Mouse (Mus musculus): Measurements from ENCODE around the gene Tac4. TPM values are rescaled to one million over a fixed set of nuclear protein-coding genes. Genes with fewer than 3 reads are reported as not detected.

Gene Tac4
- total RNA-seq (2021), result not detected
- long read RNA-seq, experiment 1, result 0 reads
- long read RNA-seq, experiment 2, result 0 reads

DNA sequence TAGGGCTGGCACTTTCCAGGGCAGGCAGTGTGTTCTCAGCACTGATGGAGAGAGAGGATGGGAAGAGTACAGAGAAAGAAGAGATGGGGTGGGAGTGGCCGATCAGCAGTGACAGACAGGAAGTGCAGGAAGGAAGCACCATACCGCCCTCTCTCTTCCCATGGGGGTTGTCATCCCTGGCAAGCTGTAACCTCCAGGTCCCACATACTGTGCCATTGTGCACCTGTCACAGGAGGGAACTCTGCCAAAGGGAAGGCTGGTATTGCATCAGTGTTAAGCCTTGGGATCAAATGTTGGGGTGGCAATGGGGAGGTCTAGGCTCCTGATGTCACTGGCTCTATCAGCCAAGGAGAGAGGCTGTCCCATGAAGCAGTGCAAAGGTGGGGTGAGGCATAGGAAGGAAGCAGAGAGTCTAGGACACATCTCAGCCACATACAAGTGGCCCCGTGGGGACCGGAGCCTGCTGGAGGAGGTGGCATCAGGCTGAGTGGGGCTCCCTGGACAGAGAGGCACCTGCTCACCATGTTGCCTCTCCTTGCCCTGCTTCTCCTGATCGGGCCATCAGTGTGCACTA, at the start of gene Tac4:
TSS of gene Tac4 (plus strand) at position 352 of the 574 bp plus-strand sequence.
- intact Hi-C loops (cut with DNase I), result no loop called here
- no peak for DNase-seq (ENCODE audit: low spot score in 2 of 2)

DNA sequence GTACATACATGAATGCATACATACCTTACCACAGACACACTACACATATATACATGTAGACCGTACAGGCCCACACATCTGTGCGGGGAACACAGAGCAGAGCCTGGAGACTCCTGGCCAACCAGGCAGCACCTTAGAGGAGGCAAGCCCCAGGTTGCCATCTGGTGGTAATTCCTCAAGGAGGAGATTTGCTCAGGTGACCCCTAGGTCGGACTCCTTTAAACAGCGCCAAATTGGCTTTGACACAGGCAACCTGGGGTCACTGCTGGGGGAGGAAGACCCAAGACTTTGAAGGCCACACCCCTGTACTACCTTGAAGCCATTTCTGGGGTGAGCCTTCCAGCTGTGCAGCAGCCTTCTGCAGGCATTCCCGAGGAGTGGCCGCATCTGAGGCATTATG, 47.7 kb upstream of the Tac4 start:
- intact Hi-C loops (cut with DNase I), result no loop called here
- no peak for DNase-seq (ENCODE audit: low spot score in 2 of 2)

DNA sequence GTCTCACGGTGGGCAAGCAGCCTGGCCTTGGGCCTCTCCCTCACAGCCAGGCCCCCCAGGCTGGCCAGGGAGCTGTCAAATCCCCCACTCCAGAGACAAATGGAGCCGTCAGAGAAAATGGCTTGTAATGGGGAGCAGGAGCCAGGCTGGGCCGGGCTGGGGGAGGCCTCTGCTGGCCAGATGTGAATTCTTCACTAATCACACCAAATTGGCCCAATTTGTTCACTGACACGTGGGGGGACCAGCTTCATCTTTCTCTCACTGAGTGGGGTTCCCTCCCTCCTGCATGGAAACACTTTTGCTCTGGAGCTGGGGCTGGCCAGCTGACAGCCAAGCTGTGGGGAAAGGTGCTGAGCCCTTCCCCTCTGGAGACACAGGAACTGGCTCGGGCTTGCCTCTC, 47.0 kb upstream of the Tac4 start:
- intact Hi-C loops (cut with DNase I), result no loop called here
- no peak for DNase-seq (ENCODE audit: low spot score in 2 of 2)

DNA sequence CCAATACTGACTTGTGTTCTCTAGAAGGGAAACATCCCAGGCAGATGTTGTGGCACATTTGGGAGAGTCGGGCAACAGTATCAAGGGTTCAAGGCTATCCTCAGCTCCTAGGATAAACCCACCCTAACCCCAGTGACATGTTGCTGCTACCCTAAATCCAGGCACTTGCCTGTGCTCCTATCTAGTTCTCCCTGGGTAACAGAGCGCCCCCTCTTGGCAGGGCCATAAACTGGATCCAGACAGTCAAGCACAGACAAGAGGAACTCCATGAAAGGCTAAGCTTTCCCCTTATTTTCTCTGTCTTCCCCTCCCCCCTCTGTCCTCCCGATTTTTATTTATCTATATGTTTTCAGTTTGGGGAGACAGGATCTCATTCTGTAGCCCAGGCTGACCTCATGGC, 45.1 kb upstream of the Tac4 start:
- DNase-seq (ENCODE audit: low spot score in 2 of 2), result no peak
- intact Hi-C loops (cut with DNase I), result no loop called here

DNA sequence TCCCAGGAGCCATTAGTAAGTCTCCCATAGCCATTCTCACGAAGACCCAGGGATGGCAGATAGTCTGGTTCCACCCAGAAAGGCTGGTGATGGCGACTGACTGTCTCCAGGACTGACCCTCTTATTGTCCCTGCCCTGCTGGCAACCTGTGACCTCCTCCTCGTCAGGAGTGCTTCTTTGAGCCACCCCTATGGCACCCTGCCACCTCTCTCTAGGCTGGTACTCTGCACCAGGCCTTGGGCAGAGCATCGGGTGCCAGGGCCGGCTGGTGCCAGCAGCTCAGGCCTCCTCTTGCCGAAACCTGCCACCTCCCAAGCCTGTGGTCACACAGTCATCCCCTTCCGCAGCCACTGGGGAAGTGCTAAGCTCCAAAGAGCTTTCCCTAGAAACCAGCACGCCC, 42.2 kb upstream of the Tac4 start:
- intact Hi-C loops (cut with DNase I), result no loop called here
- no peak for DNase-seq (ENCODE audit: low spot score in 2 of 2)

DNA sequence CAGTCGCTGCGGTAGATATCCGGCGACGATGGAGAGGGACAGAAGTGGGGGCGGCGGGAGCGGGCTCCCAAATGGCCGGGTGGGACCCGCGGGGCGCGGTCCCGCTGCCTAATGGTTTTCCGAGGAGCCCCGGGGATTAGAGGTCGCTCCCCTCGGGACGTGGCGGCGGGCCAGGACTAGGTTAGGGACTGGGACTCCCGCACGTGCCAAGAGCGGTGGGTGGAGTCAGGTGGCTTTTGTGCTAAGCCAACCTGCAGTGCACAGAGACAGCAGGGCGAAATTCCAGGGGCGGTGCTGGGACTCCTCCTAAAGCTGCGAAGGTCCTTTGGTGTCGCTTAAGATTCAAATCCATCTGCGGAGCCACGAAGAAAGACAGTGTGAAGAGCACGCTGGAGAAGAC, 37.9 kb upstream of the Tac4 start:
- DNase-seq (ENCODE audit: low spot score in 2 of 2), result no peak
- intact Hi-C loops (cut with DNase I), result no loop called here

DNA sequence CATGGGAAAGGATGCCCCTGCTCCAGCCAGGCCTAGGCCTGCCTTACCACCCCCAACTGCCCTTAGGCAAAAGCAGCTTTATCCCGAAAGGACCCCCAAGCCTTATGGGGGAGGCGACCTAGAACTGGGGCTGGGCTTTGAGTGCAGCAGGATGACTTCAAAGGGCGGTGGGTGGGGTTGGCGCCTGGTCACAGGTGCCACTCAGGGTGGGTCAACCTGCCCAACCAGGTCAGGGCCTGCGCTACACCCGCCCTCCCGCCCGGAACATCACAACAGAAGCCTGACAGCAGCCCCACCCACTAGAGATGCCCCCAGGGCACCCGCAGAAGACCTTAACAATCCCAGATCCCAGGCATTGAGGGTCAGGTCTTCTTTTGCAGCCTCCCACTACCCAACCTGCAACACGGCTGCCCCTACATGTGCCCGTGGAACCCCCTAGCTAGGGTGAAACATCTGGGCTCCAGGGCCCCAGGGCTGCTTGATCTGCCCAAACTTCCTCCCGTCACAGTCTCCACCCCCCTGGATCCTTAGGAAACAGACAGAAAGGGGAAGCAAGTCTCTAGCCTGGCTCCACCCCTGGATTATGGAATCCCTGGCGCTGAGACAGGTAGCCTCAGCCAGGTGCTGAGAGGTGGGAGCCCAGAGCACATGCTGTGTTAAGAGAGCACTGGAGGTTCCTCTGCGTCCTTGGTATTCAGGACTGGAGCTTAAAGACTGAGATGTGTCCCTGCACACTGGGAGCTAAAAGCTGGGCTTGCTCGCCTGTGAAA, 37.0 kb upstream of the Tac4 start:
- no peak for DNase-seq (ENCODE audit: low spot score in 2 of 2)
- intact Hi-C loops (cut with DNase I), result no loop called here

DNA sequence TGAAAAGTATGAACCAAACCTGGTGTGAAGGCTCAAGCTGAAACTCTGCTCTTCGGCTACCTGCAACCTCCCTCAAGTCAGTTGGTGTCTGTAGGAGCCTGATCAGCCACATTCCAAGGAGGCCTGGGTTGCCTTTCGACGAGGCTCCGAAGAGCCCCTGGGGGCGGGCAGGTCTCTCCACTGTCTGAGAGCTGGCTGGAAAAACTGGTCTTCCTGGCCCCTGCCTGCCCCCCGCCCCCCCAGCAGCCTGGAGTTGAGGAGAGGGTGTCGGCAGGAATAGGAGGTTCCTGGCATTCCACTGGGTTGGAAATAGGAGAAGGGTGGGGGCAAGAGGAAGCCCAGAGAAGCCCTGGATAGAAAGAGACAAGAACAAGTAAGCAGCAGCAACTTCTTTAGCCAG, 35.9 kb upstream of the Tac4 start:
- no peak for DNase-seq (ENCODE audit: low spot score in 2 of 2)
- intact Hi-C loops (cut with DNase I), result no loop called here

DNA sequence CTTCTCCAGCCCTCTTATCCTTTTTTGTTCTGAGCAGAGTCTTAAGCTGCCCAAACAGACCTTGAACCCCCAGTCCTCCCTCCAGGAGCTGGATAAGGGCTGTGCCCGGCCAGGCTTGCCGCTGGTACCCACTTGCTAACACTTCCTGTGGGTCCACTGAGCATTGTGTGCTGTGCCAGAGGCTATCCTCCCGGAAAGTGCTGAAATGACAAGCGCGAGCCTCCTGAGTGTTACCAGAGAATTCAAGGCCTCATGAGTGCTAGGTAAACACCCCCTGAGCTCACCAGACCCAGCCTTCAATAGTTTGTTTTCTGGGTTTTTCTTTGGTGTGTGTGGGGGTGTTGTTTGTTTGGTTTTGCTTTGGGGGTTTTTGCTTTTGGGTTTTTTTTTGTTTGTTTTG, 33.9 kb upstream of the Tac4 start:
- intact Hi-C loops (cut with DNase I), result no loop called here
- DNase-seq (ENCODE audit: low spot score in 2 of 2), result no peak

DNA sequence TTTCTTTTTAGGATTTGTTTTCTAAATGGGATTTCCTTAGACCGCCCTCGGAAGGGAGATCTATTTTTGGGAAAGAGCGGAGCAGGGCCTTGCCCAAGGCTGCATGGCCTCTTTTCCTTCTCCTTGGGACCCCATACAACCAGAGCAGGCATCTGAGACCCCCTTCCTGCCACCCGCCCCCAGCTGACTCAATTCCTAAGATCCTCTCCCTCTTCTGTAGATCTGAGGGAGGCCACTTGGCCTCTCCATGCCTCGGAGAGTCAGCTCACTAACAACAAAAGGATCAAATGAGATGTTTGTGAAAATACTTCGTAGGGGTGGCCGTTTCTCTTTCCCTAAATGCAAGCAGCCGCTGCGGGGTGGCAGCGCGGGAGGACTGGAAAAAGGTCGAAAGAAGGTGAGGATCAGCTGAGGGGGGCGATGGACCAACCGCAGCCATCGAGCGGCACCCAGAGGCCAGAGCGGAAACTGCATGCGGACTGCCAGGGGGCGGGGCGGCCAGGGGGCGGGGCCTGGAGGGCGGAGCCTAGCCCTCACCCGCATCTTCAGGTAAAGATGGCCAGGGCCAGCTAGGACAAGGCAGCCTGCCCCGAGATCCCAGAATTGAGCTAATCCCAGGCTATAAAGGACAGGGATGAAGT, 29.5 kb upstream of the Tac4 start:
- DNase-seq (ENCODE audit: low spot score in 2 of 2), result peak; percentile 53 to 77
- intact Hi-C loops (cut with DNase I), result loop anchor here (1.0 to 5.0 kb wide), 2 partner anchors 115 to 185 kb away; no protein-coding TSS in a partner anchor

DNA sequence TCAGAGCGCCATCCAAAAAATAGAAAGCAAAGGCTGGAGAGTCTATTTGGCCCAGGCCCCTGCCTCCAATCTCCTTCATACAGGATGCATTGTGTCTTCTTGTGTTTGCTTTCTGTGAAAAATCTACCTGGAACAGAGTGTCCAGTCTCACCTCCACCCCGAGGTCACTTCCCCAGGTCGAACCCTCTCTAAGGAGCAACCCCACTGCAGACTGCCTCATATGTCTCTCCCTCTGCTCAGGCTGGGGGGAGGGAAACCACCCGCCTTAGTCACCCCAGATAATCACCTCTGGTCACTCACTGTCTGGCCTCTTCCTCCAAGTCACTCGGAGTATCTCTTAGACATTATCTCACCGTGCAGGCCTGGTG, 29.0 kb upstream of the Tac4 start:
- intact Hi-C loops (cut with DNase I), result loop anchor here (1.0 to 5.0 kb wide), 2 partner anchors 115 to 185 kb away; no protein-coding TSS in a partner anchor
- no peak for DNase-seq (ENCODE audit: low spot score in 2 of 2)

DNA sequence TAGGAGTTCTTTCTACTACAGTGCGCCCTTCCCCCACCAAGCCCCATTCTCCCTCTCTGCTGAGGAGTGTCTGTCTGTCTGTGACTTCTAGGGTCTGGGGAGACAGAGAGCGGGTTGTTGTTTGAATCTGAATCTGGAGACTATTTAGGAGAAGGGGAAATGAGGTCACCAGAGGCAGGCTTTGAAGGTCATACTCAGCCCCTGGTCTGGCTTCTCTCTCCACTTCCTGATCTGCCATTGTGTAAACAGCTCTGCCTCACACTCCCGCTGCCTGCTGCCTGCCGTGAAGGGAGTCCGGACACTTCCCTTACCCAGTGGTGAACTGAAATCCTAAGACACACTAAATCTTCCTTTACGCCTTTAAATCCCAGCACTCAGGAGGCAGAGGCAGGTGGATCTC, 22.9 kb upstream of the Tac4 start:
- DNase-seq (ENCODE audit: low spot score in 2 of 2), result no peak
- intact Hi-C loops (cut with DNase I), result no loop called here

DNA sequence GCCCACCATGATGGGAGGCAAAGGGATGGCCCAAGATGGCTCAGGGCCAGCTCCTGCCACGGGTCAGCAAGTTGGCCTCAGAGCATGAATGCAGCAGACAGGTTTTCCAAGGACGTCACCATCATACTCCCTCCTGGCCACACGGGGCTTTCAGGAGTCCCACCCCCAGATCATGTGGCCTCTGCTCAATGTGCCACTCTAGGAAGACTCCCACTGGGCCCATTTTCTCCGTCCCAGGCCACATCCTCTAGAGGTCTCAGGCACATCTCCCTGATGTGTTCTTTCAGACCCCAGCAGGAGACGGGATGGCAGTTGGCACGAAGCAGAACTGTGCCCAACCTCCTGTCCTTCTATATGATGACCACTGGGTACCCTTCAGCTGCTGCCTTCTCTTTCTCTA, 18.7 kb upstream of the Tac4 start:
- DNase-seq (ENCODE audit: low spot score in 2 of 2), result no peak
- intact Hi-C loops (cut with DNase I), result no loop called here

DNA sequence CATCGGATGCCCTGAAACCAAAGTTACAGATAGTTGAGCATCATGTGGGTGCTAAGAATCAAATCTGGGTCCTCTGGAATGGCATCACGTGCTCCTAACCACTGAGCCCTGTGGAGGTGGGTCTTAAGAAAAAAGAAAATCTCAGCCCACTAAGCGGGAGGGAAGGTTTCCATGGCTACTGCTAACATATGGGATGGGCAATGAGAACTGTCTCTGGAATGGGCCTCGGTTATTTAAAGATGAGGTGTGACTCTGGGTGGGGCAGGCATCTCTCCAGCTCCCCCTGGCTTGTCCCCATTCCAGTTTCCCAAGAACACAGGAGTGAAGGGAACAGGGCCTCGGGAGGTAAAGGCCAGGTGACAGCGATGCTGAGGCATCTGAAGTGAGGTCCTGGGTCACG, 15.9 kb upstream of the Tac4 start:
- peak in 1 of 2 experiments; percentile 17 for DNase-seq (ENCODE audit: low spot score in 2 of 2)
- intact Hi-C loops (cut with DNase I), result no loop called here

DNA sequence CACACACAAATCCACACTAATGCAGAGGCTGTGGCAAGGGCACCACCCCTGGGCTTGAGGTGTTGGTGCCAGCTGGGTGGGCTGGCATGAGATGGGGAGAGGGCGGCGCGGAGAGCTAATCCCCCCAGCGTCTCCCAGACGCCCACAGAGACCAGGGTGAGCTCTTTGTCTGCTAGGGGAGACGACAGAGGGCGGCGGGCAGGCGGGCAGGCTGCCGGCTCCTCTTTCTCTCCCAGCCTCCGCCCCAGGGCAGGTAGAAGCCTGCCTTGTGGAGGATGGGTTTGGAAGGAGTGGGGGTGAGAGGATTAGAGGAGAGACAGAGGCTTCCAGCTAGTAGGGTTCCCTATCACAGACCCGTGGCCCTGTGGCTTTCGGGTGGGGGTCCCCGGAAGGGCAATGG, 14.3 kb upstream of the Tac4 start:
- intact Hi-C loops (cut with DNase I), result no loop called here
- no peak for DNase-seq (ENCODE audit: low spot score in 2 of 2)

DNA sequence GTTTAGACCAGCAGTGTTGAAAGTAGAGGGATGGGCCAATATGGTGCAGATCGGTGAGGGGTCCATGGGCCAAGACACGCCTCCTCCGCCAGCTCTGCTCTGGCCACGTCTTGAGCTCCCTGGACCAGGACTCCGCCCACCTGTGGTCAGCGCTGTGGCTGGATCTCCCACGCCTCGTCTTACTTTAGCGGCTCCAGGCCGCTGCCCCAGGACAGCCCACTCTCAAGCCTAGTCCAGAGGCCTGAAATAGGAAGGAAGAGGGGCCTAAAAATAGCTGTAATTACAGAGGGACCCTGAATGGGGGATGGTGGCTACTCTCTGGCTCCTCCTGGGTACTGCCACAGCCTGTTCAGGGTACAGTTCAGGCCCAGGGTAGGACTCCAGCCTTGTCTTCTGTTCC, 11.2 kb upstream of the Tac4 start:
- intact Hi-C loops (cut with DNase I), result loop anchor here (10.0 kb wide), 1 partner anchor 205 kb away; the partner anchor contains the start of gene Pdk2
- DNase-seq (ENCODE audit: low spot score in 2 of 2), result no peak

DNA sequence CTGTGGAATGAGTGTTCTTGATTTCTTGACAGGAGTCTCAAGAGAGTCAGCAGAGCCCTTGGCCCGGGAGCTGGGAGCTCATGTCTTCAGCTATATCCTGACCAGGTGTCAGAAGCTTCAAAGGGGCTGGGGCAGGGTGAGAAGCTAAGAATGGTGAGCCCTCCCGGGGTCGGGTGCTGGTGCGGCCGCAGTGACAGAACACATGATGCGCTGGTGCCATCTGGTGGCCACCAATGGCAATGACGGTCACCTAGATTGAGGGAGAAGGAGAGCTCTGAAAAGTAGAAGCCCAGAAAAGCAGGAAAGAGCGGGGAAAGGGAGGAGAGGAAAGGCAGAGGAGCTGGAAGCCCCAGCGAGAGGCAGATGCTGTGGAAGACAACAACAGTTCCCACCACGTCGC, 10.0 kb upstream of the Tac4 start:
- intact Hi-C loops (cut with DNase I), result loop anchor here (1.0 to 10.0 kb wide), 2 partner anchors 133 to 206 kb away; partner anchors contain the start of gene Pdk2
- peak; percentile 68 to 82 for DNase-seq (ENCODE audit: low spot score in 2 of 2)

DNA sequence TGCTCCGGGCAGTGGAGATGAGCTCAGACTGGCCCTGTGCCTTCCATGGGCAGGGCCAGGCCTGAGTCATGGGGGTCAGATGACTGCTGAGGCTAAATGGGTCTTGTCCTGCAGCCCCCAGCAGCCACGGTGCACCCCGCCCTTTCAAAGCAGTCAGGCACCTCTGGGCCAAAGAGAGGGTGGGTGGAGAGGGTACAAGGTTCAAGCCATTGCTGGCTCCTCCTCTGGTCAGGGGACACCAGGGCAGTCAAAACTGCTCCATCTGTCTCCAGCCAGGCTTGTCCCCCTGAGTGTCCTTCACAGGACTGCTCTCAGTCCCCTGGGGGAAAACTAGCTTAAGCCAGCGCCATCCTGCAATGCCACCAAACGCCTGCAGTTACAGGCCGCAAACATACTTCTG, 9.2 kb upstream of the Tac4 start:
- DNase-seq (ENCODE audit: low spot score in 2 of 2), result no peak
- intact Hi-C loops (cut with DNase I), result loop anchor here (10.0 kb wide), 1 partner anchor 207 kb away; the partner anchor contains the start of gene Pdk2

DNA sequence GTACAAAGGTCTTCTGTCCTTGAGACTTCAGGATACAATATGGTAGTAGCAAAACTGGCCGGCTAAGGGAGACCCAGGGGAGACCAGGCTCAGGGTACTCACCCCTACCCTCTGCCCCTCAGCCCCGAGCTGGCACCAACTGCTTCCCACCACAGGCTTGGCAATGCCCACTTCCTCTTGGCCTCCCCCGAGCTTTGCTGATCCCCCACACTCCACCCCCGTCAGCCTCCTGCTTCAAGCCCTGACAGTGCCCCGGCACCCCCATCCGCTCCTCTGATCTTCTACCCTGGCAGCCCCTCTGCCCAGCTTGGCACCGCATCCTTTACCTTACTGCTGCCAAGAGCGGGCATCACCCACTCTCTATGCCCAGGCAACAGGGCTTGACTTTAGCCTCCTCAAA, 7.2 kb upstream of the Tac4 start:
- DNase-seq (ENCODE audit: low spot score in 2 of 2), result no peak
- intact Hi-C loops (cut with DNase I), result loop anchor here (10.0 kb wide), 1 partner anchor 209 kb away; the partner anchor contains the start of gene Pdk2

DNA sequence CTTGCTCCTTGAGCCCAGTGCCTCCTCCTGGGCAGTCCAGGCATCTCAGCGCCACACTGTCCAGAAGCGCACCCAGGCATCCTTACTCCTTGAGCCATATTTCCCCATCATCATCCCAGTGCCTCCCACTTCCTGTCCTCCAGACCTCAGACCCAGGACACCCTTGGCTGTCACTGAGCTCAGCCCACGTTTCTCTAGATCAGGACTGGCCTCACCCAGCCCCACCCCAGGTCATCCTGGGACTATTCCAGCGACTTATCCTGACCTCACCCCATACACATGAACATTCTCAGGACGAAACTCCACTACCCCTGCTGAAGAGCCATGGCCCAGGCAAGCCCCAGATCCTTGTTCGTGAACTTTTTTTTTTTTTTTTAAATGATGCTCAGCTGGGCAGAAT, 5.6 kb upstream of the Tac4 start:
- intact Hi-C loops (cut with DNase I), result loop anchor here (10.0 kb wide), 1 partner anchor 211 kb away; the partner anchor contains the start of gene Pdk2
- no peak for DNase-seq (ENCODE audit: low spot score in 2 of 2)
